Mouse (Mus musculus): ENCODE results near the gene Gm20388. TPM values are rescaled to one million over a fixed set of nuclear protein-coding genes. Genes with fewer than 3 reads are reported as not detected.

Gene Gm20388
- polyA plus RNA-seq, 1 experiment from 2014 or later = not detected

DNA sequence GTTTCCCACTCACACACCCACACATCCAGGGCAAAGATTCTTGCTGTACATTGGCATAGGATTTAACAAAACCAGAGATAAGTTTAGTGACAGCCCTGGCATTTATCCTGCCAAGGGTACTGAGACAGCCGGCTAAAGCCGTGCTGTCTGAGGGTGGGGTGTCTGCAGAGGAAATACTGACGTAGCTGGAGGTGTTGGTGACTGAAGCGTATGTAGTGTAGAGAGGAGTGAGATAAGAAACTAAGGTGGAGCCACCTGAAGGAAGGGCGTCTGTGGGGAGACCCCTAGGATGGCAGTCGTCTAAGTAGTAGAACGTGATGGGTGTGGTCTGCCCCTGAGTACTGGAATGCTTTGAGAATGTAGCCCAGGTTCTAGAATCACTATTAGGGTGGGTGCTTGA is 1941.8 kb downstream of the Gm20388 start:
- H3K27ac ChIP-seq = no peak overlapping the region
- H3K36me3 ChIP-seq (replicated peaks; ENCODE audit: control insufficient read depth, insufficient read depth) = no peaks in the 10 kb centered on the region
- H3K27me3 ChIP-seq (ENCODE audit: control insufficient read depth, insufficient read depth, low read length) = 0 out of 2 replicates have a peak, but pooled peaks cover 3% of the 10 kb centered on the region
- no peak overlapping the region for H3K4me3 ChIP-seq (replicated peaks; ENCODE audit: low read length)
- H3K9ac ChIP-seq = no peak overlapping the region
- ATAC-seq (ENCODE audit: low FRiP score) = no peak
- no peaks in the 10 kb centered on the region for H3K9me3 ChIP-seq (ENCODE audit: control insufficient read depth, low read length)
- WGBS = 74% methylated on average over 7 of the region's 7 CpGs
- H3K4me2 ChIP-seq (replicated peaks) = no peak overlapping the region
- peaks cover 4% of the 10 kb centered on the region; the same call in 1 of the 2 replicates for H3K4me1 ChIP-seq (replicated peaks; ENCODE audit: control insufficient read depth, insufficient read depth, low read length)
- DNase-seq (ENCODE audit: low spot score) = no peak

DNA sequence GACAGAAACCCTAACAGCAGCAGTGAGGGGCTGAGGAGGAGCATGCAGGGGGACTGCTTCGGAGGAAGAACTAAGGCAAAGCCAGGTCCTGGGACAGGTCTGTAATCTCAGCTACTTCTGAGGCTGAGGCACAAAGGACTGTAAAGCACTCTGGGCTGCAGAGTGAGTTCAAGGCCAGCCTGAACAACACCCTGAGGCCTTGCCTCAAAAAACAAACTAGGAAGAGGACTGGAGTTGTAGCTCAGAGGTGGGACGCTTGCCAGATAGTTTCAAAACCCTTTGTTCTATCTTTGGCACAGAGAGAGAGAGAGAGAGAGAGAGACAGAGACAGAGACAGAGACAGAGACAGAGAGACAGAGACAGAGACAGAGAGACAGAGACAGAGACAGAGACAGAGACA is 1942.9 kb downstream of the Gm20388 start:
- Histone ChIP-seq H3K27me3 (ENCODE audit: control insufficient read depth, insufficient read depth, low read length) (0 out of 2 replicates have a peak, but pooled peaks cover 3% of the 10 kb centered on the region), H3K9me3 (ENCODE audit: control insufficient read depth, low read length) (no peaks in the 10 kb centered on the region), H3K36me3 (replicated peaks; ENCODE audit: control insufficient read depth, insufficient read depth) (no peaks in the 10 kb centered on the region), H3K4me3 (replicated peaks; ENCODE audit: low read length) (no peak overlapping the region), H3K4me1 (replicated peaks; ENCODE audit: control insufficient read depth, insufficient read depth, low read length) (peaks cover 4% of the 10 kb centered on the region; the same call in 1 of the 2 replicates), H3K4me2 (replicated peaks) (no peak overlapping the region), H3K9ac (no peak overlapping the region), H3K27ac (no peak overlapping the region)
- no peak for DNase-seq (ENCODE audit: low spot score)
- ATAC-seq (ENCODE audit: low FRiP score) = no peak
- WGBS = 90% methylated on average over 2 of the region's 2 CpGs

DNA sequence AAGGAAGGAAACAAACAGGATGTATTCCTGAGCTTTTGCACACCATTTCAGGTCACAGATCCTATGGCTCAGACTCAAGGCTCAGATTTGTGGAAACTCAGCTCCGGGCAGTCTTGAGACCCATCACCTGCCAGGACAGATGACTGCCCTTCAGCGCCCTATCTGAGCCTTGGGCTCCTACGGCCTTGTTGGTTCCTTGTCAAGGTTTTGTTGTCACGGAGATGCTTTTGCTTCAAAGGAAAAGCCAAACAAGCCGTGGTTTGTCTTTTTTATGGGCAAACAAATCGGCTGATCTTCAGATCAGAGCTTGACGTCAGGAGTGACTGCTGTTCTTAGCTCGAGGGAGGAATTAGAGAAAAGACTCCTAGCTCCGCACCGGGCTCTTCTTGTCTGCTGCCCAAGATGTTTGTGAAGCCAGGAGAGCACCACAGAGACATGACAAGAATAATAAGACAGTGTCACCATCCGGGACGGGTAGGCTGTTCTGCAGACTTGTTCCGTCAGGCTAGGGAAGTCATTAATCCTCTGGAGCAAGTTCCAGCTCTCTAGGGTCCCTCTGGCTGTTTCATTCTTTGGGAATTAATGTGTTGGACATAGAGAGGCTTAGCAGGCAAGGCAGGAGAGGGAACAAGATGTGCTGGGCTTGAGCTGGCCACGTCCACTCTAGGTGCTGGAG is 1945.6 kb downstream of the Gm20388 start:
- Histone ChIP-seq H3K27ac (no peak overlapping the region), H3K9ac (no peak overlapping the region), H3K4me2 (replicated peaks) (no peak overlapping the region), H3K4me1 (replicated peaks; ENCODE audit: control insufficient read depth, insufficient read depth, low read length) (no peaks in the 10 kb centered on the region; the same call in 1 of the 2 replicates), H3K27me3 (ENCODE audit: control insufficient read depth, insufficient read depth, low read length) (no peaks in the 10 kb centered on the region), H3K4me3 (replicated peaks; ENCODE audit: low read length) (no peak overlapping the region), H3K9me3 (ENCODE audit: control insufficient read depth, low read length) (no peaks in the 10 kb centered on the region), H3K36me3 (replicated peaks; ENCODE audit: control insufficient read depth, insufficient read depth) (no peaks in the 10 kb centered on the region)
- no peak for DNase-seq (ENCODE audit: low spot score)
- no peak for ATAC-seq (ENCODE audit: low FRiP score)
- 83% methylated on average over 14 of the region's 14 CpGs for WGBS

GRCm38 (mm10) chr8:121857331-121857730 is 1946.7 kb downstream of the Gm20388 start:
- H3K9me3 ChIP-seq (ENCODE audit: control insufficient read depth, low read length) = no peaks in the 10 kb centered on the region
- H3K4me2 ChIP-seq (replicated peaks) = no peak overlapping the region
- no peaks in the 10 kb centered on the region for H3K4me1 ChIP-seq (replicated peaks; ENCODE audit: control insufficient read depth, insufficient read depth, low read length)
- WGBS = 54% methylated on average over 9 of the region's 9 CpGs
- no peak overlapping the region for H3K9ac ChIP-seq
- no peak overlapping the region for H3K4me3 ChIP-seq (replicated peaks; ENCODE audit: low read length)
- DNase-seq (ENCODE audit: low spot score) (no peak), ATAC-seq (ENCODE audit: low FRiP score) (no peak)
- no peak overlapping the region for H3K27ac ChIP-seq
- no peaks in the 10 kb centered on the region for H3K27me3 ChIP-seq (ENCODE audit: control insufficient read depth, insufficient read depth, low read length)
- H3K36me3 ChIP-seq (replicated peaks; ENCODE audit: control insufficient read depth, insufficient read depth) = no peaks in the 10 kb centered on the region

- 40% methylated on average over 2 of the region's 2 CpGs for WGBS
- Histone ChIP-seq H3K9me3 (ENCODE audit: control insufficient read depth, low read length) (no peaks in the 10 kb centered on the region), H3K27ac (no peak overlapping the region), H3K4me1 (replicated peaks; ENCODE audit: control insufficient read depth, insufficient read depth, low read length) (no peaks in the 10 kb centered on the region), H3K4me3 (replicated peaks; ENCODE audit: low read length) (no peak overlapping the region), H3K27me3 (ENCODE audit: control insufficient read depth, insufficient read depth, low read length) (no peaks in the 10 kb centered on the region), H3K4me2 (replicated peaks) (no peak overlapping the region), H3K9ac (no peak overlapping the region), H3K36me3 (replicated peaks; ENCODE audit: control insufficient read depth, insufficient read depth) (no peaks in the 10 kb centered on the region)
- DNase-seq (ENCODE audit: low spot score) (no peak), ATAC-seq (ENCODE audit: low FRiP score) (no peak)
Observed at GRCm38 (mm10) chr8:121857747-121858146, 1947.1 kb downstream of the Gm20388 start.

- H3K27ac ChIP-seq = no peak overlapping the region
- no peaks in the 10 kb centered on the region for H3K4me1 ChIP-seq (replicated peaks; ENCODE audit: control insufficient read depth, insufficient read depth, low read length)
- WGBS = 63% methylated on average over 6 of the region's 6 CpGs
- H3K36me3 ChIP-seq (replicated peaks; ENCODE audit: control insufficient read depth, insufficient read depth) = no peaks in the 10 kb centered on the region
- no peaks in the 10 kb centered on the region for H3K27me3 ChIP-seq (ENCODE audit: control insufficient read depth, insufficient read depth, low read length)
- H3K4me2 ChIP-seq (replicated peaks) = no peak overlapping the region
- H3K9ac ChIP-seq = no peak overlapping the region
- H3K9me3 ChIP-seq (ENCODE audit: control insufficient read depth, low read length) = no peaks in the 10 kb centered on the region
- ATAC-seq (ENCODE audit: low FRiP score) = no peak
- H3K4me3 ChIP-seq (replicated peaks; ENCODE audit: low read length) = no peak overlapping the region
- no peak for DNase-seq (ENCODE audit: low spot score)
Observed at GRCm38 (mm10) chr8:121861276-121861675, 1950.6 kb downstream of the Gm20388 start.

GRCm38 (mm10) chr8:121861806-121862548 is 1951.3 kb downstream of the Gm20388 start:
- Histone ChIP-seq H3K4me1 (replicated peaks; ENCODE audit: control insufficient read depth, insufficient read depth, low read length) (no peaks in the 10 kb centered on the region), H3K9ac (no peak overlapping the region), H3K27me3 (ENCODE audit: control insufficient read depth, insufficient read depth, low read length) (no peaks in the 10 kb centered on the region), H3K4me3 (replicated peaks; ENCODE audit: low read length) (no peak overlapping the region), H3K4me2 (replicated peaks) (no peak overlapping the region), H3K9me3 (ENCODE audit: control insufficient read depth, low read length) (no peaks in the 10 kb centered on the region), H3K36me3 (replicated peaks; ENCODE audit: control insufficient read depth, insufficient read depth) (no peaks in the 10 kb centered on the region), H3K27ac (no peak overlapping the region)
- DNase-seq (ENCODE audit: low spot score) = no peak
- WGBS = 75% methylated on average over 11 of the region's 12 CpGs
- no peak for ATAC-seq (ENCODE audit: low FRiP score)

- Histone ChIP-seq H3K4me1 (replicated peaks; ENCODE audit: control insufficient read depth, insufficient read depth, low read length) (no peaks in the 10 kb centered on the region), H3K4me2 (replicated peaks) (no peak overlapping the region), H3K9ac (no peak overlapping the region), H3K4me3 (replicated peaks; ENCODE audit: low read length) (no peak overlapping the region), H3K36me3 (replicated peaks; ENCODE audit: control insufficient read depth, insufficient read depth) (no peaks in the 10 kb centered on the region), H3K27me3 (ENCODE audit: control insufficient read depth, insufficient read depth, low read length) (no peaks in the 10 kb centered on the region), H3K27ac (no peak overlapping the region), H3K9me3 (ENCODE audit: control insufficient read depth, low read length) (no peaks in the 10 kb centered on the region)
- WGBS = 84% methylated on average over 8 of the region's 8 CpGs
- no peak for ATAC-seq (ENCODE audit: low FRiP score)
- DNase-seq (ENCODE audit: low spot score) = no peak
Observed at GRCm38 (mm10) chr8:121865356-121865755, 1954.7 kb downstream of the Gm20388 start.

DNA sequence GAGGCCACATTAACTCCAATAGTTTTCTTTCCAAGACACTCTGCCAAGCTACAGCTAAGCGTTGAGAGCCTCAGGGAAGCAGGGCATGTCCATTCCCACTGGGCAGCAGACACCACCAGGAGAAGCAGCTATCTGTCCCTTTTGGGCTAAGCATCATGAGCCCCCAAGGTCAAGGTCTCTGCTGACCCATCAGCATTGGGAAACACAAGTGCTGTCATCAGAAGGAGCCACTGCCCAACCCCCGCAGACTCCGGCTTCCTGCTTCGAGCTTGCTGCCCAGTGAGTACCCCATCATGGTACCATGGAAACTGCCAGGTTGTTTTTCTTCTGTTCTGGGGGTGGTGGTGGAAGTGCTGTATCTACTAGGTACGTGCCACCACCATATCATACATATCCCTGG is 1957.6 kb downstream of the Gm20388 start:
- H3K9ac ChIP-seq = no peak overlapping the region
- H3K4me3 ChIP-seq (replicated peaks; ENCODE audit: low read length) = no peak overlapping the region
- no peaks in the 10 kb centered on the region for H3K27me3 ChIP-seq (ENCODE audit: control insufficient read depth, insufficient read depth, low read length)
- H3K36me3 ChIP-seq (replicated peaks; ENCODE audit: control insufficient read depth, insufficient read depth) = no peaks in the 10 kb centered on the region
- H3K9me3 ChIP-seq (ENCODE audit: control insufficient read depth, low read length) = no peaks in the 10 kb centered on the region
- no peak for ATAC-seq (ENCODE audit: low FRiP score)
- H3K27ac ChIP-seq = no peak overlapping the region
- DNase-seq (ENCODE audit: low spot score) = no peak
- peaks cover 7% of the 10 kb centered on the region; the same call in 1 of the 2 replicates for H3K4me1 ChIP-seq (replicated peaks; ENCODE audit: control insufficient read depth, insufficient read depth, low read length)
- no peak overlapping the region for H3K4me2 ChIP-seq (replicated peaks)
- 92% methylated on average over 5 of the region's 5 CpGs for WGBS
